Mouse (Mus musculus) left cerebral cortex, adult 11 months (tissue): ENCODE measurements at regions not wholly inside any gene's neighbourhood (a gene's known extent, or its start where the extent isn't known, plus 50 kb on each side); places are given as distances from the start of the nearest gene placed in this dataset.

Experiments
- DNase-seq: peaks from one replicate; pipeline ENCODE4 v3.0.0; 2022; ENCODE audit warnings: low spot score

DNA sequence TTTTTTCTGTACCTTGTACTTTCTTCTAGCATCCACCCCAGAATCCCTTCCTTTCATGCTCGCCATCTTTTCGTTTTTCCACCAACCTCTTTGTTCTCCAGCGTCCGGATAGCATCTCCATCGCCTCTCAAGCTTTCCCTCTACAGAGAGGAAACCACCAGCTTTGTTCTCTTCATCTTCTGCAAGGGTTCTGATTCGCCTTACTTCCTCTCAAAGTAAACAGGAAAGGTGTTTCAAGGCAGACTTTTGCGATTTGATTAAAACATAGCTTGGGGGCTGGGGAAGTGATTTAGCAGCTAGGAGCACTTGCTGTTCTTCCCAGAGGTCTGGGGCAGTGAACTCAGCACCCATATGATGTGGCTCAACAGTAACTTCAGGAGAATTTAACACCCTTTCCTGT is 71.4 kb downstream of the Emp1 start:
- DNase-seq = no peak

DNA sequence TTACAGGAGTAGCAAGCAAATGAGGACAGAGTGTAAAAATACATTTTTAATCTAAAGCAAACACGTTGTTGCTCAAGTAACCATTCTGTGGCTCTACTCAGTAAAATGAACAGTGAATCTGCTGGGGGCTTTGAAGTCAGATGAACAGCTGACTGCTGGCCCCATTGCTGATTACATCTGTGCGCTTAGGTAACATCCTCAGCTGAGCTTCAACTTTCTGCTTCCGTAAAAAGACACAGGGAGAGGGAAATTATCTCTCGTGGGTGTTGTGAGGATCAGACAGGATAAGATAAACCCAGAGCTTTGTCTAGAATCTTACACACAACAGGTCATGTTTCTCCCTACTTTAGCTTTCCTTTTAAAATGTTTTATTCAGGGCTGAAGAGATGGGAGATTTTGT is 74.0 kb downstream of the Emp1 start:
- no peak for DNase-seq

DNA sequence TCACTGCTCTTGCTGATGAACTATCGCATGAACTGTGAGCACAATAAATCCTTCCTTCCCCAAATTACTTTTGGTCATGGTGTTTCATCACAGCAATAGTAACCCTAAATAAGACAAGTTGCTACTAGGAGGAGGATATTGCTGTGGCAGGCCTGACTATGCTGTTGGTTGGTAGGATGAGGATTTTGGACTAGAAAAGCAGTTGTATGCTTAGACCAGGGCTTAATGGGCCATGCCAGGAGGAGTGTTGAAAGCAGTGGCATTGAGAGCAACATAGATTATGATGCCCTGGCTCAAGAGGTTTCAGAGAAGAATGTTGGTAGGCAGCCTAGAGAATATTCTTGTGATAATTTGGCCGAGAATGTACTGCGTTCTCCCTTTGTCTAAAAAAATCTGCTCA is 75.9 kb downstream of the Emp1 start:
- no peak for DNase-seq

DNA sequence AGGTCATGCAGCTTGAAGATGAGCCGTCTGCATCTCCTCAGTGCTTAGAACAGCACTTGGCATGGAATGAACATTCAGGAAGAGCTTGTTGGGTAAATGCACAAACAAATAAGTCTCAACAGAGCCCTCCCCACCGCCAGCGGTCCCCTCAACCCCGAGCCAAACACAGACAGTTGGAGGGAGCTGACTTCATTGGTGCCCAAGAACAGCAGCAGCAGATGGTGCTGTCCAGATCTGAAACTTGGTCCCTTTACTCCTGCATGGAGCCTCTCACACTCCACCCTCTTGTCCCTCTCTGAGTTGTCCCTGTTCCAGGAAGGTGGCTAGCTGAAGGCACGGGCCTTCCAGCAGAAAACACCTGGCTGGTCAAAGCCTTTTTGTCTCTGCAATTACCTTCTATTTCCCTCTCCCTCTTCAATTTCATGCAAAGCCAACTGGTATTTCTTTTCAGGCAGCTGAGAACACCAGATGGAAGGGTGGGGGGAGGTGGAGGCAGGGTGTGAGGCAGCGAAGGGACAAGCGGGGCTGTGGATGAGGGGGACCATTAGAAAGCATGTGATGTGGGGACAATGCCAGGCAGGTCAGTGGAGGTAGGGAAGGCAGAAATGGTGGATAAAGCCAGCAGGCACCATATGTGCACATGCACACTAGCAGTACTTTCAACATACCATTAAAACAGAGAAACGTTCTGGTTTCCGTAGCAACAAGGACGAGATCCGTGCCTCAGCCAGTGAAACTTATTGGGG is 79.0 kb downstream of the Emp1 start:
- peak; percentile 26 for DNase-seq

DNA sequence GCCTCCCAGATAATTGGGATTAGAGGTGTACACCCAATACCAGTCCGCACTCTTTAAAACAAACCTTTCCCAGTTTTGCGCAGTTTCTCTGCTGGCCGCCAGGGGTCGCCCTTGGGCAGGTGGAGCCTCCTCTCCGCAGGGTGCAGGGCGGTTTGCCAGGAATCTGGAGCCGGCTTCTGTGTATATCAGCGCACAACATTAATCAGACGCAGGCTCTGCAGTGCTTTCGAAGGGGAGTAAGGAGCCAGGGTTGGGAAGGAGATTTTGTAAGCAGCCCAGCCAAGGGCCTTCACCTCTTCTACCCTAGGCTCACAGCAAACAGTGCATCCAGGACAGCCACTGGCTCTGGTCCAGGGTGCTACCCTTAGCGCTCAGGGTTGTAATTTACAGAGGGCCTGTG is 82.3 kb downstream of the Emp1 start:
- DNase-seq = peak; percentile 79

DNA sequence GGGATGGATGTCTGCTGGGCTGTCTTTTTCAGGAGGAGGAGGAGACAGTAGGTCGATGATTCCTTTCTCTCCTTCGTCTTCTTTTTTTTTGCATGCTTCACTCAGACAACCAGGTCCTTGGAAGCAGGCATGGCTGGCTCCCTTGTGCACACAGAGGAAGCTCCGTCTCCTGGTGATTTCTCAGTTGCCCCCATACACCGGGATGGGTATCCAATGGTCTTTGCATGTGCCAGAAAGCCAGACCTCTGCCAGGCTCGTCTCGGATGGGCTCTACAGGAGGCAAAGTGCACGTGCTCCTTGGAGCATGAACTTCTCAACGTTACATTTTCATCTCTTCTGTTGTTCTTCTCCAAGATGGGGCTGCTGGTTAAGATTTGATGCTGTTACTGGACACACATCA is 82.7 kb downstream of the Emp1 start:
- no peak for DNase-seq

DNA sequence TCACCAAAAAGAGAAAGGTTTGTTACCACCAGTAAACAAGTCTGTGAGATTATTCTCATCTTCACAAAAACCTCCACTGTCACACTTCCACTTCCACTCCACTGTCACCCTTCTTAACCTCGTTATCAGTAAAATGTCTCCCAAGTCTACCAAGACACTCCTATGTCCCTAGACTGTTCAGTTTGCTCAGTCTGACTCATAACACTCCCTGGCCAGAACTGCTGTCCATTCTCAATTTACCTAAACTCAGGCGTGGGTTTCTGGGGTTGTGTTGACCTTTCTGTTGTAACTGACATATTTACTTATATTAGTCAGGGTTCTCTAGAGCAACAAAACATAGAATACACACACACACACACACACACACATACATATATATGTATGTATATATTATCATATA is 85.5 kb downstream of the Emp1 start:
- no peak for DNase-seq

DNA sequence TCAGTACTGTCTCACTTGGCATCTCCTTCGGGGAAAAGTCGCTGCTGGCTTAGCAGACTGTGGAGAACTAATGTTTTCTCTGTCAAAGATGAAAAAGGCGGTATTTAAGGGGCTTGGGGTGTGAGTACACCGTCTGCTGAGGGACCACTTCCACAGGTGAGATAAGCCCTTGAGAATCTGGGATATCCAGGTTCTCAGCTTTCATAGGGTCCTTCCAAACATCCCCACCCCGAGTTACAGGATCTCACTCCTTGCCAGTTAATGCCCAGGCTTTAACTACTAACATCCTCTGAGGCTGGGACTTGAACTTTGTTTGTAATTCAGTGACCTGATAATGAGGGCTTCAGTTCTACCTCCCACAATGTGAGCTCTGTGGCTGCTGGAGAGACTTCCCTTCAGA is 86.9 kb downstream of the Emp1 start:
- DNase-seq = no peak

DNA sequence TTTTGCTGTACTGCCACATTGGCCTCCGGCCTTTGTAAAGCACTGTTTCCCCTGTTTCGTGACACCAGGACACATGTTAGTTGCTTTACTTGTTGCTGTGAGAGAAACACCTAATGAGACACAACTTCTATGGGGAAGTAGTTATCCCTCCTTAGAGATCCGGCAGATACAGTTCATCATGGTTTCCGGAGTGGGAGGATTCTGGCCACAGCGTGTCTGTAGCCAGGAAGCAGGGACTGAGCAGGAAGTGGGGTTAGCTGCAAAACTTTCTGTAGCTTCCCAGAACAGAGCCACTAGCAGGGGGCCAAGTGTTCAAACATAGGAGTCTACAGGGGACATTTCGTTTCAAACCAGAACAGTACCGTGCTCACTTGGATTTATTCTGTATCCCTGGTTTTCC is 88.2 kb downstream of the Emp1 start:
- no peak for DNase-seq

DNA sequence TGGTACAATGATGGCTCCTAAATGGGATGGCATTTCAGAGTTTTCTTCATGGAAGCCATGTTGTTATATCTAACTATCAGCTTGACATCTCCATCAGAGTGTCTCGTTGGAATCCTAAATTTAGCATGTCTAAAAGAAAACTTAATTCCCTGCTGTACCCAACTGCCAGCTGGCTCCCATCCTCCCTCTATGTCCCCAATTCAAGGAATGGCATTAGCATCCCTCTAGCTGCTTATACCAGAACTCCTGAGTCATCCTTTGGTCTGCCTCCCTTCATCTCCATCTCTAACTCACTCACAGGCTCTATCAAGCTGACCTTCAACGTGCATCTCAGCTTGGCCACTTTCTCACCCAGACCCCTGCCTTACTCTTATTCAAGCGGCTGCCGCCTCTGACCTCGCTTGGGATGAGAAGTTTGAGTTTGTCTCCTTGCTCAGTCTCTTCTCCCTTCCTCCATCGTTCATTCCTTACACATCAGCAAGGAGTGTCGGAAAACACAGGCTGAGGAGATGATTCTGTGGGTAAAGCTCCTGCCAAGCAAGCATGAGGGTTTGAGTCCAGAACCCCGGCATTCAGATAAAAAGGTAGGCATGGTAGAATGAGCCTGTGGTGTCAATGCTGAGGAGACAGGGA is 88.9 kb downstream of the Emp1 start:
- DNase-seq = no peak

DNA sequence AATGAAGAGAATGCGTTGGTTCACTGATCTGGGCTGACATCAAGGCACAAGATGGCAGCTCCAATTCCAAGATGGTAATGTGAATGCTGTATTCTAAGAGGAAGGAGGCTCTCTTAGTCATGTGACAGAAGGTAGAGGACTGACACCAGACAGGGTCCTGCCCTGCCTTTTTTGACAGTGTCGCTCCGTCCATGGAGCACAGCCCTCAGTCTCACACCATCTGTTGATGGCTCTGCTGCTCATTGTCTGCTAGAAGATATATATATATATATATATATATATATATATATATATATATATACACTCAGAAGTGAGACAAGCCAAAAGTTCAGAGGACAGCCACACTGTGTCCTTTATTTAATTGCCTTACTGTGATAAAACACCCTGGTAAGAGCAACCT is 90.7 kb downstream of the Emp1 start:
- no peak for DNase-seq

DNA sequence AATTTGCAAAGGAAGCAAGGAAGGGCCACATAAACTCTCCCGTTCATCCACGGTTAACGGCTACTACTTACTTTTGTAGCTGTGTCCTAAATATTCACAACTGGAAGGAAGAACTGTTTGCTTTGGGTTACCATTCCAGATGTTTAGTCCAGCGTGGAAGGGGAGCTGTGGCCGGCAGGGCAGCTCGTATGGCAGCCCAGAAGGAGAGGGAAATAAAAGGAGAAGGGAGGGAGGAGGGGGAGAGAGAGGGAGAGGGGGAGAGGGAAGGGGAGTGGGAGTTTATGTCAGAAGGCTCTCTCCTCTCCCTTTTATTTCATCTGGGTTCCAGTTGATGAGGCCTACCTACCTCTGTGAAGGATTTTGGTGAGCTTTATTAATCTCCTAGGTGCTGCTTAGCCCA is 110.2 kb downstream of the Emp1 start:
- no peak for DNase-seq

DNA sequence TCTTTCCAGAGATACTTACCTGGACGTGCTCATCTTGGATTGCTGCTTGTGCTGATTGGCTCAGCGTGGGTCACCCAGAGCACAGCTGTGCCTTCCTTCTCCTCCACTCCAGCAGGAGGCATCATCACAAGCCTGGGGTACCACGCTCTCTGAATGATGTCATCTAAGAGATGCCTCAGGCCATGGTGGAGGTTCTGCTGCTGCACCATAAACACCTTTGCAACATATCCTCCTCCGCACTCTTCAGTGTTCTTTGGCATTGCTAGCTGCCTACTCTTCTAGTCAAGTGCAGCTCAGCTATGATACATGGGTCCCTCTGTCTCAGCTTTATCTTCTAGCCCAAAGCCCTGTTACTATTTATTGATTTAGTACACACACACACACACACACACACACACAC is 110.8 kb downstream of the Emp1 start:
- no peak for DNase-seq

DNA sequence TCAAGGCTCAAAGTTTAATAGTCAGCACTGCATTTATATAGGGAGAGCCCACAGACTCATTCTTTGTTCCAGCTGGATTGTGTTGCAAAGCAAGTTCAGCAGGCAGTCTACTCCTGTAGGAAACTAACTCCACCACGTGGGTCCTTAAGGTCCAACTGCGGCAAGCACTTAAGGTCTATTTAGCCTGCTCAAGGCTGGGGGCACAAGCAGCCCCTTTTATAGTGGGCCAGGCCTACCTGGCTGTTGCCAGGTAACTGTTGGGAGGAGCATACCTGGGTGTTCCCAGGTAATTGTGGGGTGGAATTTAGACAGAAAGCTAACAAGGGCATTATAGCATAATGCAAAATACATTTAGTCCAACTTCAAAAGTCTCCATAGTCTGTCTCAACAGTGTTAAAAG is 126.5 kb downstream of the Emp1 start:
- no peak for DNase-seq

DNA sequence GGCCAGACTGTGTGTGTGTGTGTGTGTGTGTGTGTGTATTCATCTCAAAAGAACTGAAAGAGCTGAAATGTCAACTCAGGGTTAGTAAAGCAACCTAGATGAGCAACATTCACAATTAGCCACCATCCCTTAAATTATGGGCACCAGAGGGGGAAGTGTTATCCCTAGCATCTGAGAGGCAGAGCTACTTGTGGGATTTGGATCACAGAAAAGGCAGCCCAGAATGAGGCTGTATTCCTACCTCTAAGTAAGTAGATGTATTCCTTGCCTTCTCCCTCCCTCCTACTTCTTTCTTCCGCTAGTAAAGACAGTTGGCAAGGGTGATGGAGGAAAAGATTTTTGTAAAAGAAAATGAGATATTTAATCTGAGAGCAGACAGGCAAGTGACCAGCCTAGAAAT is 131.6 kb downstream of the Emp1 start:
- no peak for DNase-seq

DNA sequence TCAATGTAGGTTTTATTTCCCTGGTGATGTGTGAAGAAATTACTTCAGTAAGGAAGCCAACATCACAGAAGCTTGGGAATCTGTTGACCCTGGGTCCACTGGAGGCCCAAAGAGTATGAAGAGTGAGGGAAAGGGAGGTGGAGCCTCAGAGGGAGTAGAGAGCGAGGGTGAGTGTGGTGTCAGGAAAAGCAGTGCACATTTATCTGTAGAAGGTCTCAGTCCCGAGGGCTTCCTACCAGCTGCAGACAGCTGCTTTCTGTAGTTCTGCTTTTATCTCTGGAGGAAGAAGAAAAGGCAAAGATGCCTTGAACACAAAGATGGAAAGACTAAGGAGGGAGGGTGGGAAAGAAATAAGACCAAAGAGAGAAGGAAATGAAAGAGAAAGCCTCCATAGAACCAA is 133.5 kb downstream of the Emp1 start:
- no peak for DNase-seq

DNA sequence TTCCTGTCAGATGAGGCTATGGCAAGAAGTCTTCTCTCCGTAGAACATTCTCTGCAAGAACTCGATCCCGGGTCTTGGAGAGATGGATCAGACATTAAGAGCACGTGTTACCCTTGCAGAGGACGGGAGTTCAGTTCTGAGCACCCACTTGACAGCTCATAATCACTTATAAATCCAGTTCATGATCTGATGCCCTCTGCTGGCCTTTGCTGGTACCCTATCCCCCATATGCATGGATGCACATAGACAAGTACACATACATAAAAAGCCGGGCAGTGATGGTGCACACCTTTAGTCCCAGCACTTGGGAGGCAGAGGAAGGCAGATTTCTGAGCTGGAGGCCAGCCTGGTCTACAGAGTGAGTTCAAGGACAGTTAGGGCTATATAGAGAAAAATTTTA is 136.2 kb downstream of the Emp1 start:
- no peak for DNase-seq

DNA sequence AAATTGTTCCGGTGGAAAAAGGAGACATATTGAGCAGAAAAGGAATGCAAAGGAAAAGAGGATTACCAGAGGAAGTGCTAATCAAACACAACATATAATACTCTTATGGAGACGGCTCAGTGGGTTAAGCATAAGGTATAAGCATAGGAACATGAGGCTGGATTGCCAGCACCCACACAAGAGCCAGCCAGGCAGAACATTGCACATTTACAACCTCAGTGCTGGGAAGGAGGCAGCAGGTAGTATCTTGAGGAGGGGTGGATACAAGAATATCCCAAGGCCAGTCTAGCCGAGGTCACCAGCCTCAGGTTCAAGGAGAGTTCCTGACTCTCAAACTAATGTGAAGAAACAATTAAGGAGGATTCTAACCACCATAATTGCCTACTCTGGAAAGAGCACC is 138.0 kb downstream of the Emp1 start:
- DNase-seq = no peak

DNA sequence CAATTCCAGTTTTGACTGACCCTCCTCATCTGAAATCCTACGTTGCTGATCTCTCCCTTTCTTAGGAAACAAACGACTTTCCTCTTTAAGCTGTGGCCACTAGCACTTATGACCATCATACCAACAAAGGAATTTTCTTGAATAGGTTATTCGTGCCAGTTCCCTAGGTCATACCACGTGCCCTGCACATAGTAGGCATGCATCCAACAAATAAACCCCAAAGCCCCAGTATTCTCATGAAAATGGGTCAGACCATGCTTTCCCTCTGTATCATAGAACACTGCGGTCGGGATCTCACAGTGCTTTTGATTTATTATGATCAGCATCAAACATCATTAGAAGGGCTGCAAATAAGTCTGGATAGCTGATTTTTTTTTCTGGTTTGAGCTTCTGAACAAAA is 139.4 kb downstream of the Emp1 start:
- DNase-seq = no peak

DNA sequence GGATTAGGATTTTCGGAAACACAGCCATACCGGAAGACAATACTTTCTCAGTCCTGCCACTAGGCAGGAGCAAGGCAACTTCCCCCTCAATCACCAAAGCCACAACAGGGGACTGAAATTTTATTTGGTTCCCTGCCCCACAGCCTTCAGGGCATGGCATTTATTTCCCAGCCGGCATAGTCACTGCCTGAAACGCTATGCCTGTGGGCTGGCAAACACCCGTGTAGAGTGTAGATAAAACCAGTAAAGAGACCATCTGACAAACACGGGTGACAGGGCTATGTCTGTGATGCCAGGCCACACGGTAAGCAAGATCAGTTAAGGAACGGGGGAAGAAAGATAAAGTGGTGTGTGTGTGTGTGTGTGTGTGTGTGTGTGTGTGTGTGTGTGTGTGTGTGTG is 140.1 kb downstream of the Emp1 start:
- no peak for DNase-seq

DNA sequence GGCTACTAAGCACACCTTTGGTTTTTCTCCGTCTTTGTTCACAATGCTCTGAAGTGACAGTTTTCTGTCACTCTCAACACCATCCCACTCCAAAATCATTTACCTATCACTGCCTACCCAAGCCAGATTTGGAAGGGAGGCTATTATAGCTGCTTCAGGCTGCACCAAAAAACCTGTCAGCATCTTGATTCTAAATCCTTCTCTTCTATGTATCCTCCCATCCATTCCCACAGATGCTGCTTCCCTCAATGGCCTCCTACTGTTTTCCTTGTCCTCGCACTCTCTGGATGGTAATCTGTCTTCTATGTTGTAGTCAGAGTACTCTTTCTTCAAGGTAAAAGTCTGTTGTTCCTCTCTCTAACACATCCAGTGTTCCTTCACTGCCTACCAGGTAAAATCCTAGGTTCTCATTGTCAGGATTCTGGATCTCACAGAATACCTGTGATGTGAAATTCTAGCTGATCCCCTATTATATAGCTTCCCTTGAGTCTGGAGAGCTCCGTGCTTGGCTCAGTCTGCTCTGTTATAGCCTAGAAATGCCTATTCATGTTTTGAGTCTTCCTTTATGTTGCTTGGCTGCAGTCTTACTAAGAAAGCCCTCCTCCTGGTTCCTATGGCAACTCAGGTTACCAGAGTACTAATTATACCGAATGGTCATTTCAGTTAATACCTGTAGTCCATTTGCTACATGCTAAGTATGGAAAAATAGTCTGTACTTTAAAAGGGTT is 156.5 kb downstream of the Emp1 start:
- DNase-seq = no peak

DNA sequence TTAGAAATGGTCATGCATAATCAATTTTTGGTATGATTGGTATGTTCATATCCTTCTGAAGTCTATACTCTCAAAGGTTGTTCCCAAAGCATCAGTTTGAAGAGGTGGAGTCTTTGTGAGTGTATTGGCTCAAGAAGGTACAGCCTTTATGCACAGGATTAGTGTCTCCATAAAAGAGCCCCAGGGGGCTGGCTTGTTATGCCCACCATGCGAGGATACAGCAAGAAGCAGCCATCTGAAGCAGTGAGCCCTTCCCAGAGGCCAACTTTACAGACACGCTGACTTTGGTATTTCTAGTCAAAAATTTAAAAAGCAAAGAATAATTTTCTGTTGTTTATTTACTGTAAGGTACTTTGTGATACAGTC is 157.1 kb downstream of the Emp1 start:
- no peak for DNase-seq

DNA sequence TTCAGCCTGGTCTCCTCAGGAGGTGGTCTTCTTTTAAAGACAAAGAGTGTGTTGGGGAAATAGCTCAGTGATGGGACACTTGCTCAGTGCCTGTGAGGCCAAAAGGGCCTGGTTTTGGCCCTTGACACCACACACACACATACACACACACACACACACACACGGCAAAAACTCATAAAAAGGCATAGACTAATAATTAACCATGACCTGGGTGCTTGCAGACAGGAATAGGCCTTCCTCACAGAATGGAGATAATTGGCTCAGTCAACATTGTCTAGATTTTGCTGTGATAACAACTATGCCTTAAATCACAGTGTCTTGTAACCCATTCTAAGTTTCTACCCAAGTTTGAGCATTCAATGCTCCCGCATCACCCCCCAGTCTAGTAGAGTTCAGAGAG is 158.5 kb downstream of the Emp1 start:
- no peak for DNase-seq

DNA sequence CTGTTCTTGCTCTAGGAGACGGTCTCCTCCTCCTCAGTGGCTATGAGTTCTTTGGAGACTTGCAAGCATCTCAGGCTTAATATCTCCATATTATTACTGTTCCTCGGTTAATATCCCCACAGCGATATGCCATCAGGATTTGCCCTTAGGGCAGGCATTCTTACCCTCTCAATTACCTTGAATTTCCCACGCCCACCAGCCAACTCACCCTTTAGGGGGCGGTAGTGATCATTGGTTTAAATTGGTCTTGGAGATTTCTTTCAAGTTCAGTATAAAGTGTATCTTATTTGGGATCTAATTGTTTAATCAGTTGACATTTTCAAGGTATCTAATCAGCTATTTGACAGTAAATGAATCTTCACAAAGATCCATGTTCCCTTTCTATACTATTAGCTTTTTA is 162.5 kb downstream of the Emp1 start:
- DNase-seq = no peak
